Mouse (Mus musculus): ENCODE measurements at regions not wholly inside any gene's neighbourhood (a gene's known extent, or its start where the extent isn't known, plus 50 kb on each side); places are given as distances from the start of the nearest gene placed in this dataset.

DNA sequence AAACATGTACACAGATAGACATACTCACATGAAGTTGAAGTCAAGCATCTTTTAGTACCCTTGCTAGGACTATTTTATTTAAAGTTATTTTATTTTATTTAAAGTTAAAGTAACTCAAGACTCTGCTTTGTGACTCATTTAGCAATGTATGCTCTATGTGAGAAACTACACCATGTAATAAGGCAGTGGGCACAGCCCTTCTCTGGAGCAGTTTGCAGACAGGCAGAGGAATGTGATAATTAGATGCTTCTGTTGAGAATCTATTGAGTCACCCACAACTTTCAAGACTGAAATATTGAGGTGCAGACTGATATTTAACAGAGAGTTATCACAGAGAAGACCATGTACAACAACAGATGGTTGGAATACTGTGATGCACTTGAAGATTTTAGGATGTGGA lies 825.2 kb upstream of the Cntn5 start:
- no peaks in the 10 kb centered on the region for H3K36me3 ChIP-seq
- H3K4me2 ChIP-seq (replicated peaks): no peak overlapping the region
- no peak overlapping the region for H3K27ac ChIP-seq
- no peak overlapping the region for H3K4me3 ChIP-seq
- H3K4me1 ChIP-seq: no peaks in the 10 kb centered on the region
- ATAC-seq (ENCODE audit: low FRiP score, low read depth): no peak
- no peaks in the 10 kb centered on the region for H3K9me3 ChIP-seq
- H3K9ac ChIP-seq: no peak overlapping the region
- H3K27me3 ChIP-seq: no peaks in the 10 kb centered on the region

DNA sequence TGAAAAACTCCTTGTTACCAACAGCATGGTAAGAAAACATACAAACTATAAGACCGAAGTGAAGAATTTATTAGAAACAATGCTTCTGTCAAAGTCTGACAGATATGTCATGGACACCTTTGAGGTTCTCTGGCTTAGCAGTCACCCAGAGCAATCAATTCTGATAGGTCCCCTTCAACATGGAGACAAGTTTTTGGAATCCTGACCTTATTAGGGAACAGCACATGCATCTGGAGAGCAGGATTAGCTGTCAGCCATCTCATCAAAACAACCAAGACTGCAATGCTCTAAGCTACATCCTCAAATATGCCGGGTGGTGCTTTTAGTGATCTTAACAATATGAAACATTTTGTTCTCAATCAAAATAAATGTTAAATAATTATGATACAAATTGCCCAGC lies 817.2 kb upstream of the Cntn5 start:
- Histone ChIP-seq H3K36me3 (no peaks in the 10 kb centered on the region), H3K4me3 (no peak overlapping the region), H3K4me1 (no peaks in the 10 kb centered on the region), H3K27me3 (no peaks in the 10 kb centered on the region), H3K27ac (no peak overlapping the region), H3K9ac (no peak overlapping the region), H3K9me3 (no peaks in the 10 kb centered on the region), H3K4me2 (replicated peaks) (no peak overlapping the region)
- ATAC-seq (ENCODE audit: low FRiP score, low read depth): no peak
- WGBS: 86% methylated on average over 2 of the region's 2 CpGs

DNA sequence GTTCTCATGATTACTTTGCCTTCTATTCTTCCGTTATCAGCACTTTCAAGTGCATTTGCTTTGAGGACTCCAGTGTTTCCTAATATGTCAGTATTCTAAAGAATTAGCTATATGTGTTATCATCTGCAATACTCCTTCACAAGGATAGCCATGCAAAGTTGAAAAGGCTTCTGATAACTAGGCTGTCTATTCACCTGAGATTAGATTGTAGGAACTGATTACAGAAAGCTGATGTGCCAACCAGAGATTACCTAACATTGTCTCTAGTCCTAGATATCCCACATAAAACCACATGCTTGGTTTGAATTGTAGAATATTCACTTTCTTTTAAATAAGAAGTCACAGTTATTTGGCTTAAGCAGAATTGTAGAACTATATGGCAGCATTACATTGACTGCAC lies 800.1 kb upstream of the Cntn5 start:
- no peak overlapping the region for H3K4me3 ChIP-seq
- no peaks in the 10 kb centered on the region for H3K9me3 ChIP-seq
- H3K9ac ChIP-seq: no peak overlapping the region
- H3K27ac ChIP-seq: no peak overlapping the region
- no peaks in the 10 kb centered on the region for H3K36me3 ChIP-seq
- no peak overlapping the region for H3K4me2 ChIP-seq (replicated peaks)
- H3K4me1 ChIP-seq: no peaks in the 10 kb centered on the region
- ATAC-seq (ENCODE audit: low FRiP score, low read depth): no peak
- no peaks in the 10 kb centered on the region for H3K27me3 ChIP-seq
- WGBS: 84% methylated on average over 1 of the region's 1 CpGs

DNA sequence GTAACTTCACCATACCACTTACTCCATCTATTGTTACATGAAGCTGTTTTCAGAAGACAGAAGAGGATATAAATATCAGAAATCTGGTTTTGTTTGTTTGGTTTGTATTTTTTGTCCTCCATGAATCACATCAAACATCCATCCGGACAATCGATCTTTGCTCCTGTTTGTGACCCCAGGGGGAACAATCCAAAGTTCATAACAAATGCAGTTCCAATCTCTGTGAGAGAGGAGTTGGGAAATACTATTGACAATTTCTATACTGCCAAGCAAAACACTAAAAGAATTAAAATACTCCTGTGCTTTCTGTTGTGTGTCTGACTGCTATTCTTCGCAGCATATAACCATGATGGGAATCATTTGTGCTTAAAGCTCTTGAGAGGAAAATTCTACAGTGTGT lies 798.6 kb upstream of the Cntn5 start:
- WGBS: 88% methylated on average over 3 of the region's 3 CpGs
- Histone ChIP-seq H3K4me3 (no peak overlapping the region), H3K9ac (no peak overlapping the region), H3K36me3 (no peaks in the 10 kb centered on the region), H3K4me2 (replicated peaks) (no peak overlapping the region), H3K4me1 (no peaks in the 10 kb centered on the region), H3K27ac (no peak overlapping the region), H3K27me3 (no peaks in the 10 kb centered on the region), H3K9me3 (no peaks in the 10 kb centered on the region)
- ATAC-seq (ENCODE audit: low FRiP score, low read depth): no peak

DNA sequence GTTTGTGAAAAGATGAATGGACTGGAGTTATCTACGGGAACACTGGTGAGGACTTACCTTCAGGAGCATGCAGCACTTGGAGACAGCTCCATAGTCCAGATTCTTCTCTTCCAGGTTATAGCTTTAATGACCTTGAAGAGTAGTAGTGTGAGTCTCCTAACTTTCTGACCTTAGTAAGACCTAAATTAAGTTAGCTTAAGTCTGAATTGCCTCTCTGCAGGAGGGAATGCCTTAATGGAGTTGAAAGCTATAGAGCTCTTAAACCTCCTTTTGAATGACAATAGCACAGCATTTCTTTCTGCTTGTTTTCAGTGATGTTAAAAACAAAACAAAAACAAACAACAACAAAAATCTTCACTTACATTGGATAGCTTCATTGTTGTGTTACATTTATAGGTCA lies 788.9 kb upstream of the Cntn5 start:
- Histone ChIP-seq H3K9ac (no peak overlapping the region), H3K9me3 (no peaks in the 10 kb centered on the region), H3K4me3 (no peak overlapping the region), H3K27ac (no peak overlapping the region), H3K4me2 (replicated peaks) (no peak overlapping the region), H3K4me1 (no peaks in the 10 kb centered on the region), H3K27me3 (no peaks in the 10 kb centered on the region), H3K36me3 (no peaks in the 10 kb centered on the region)
- WGBS: 84% methylated on average over 1 of the region's 1 CpGs
- ATAC-seq (ENCODE audit: low FRiP score, low read depth): no peak

DNA sequence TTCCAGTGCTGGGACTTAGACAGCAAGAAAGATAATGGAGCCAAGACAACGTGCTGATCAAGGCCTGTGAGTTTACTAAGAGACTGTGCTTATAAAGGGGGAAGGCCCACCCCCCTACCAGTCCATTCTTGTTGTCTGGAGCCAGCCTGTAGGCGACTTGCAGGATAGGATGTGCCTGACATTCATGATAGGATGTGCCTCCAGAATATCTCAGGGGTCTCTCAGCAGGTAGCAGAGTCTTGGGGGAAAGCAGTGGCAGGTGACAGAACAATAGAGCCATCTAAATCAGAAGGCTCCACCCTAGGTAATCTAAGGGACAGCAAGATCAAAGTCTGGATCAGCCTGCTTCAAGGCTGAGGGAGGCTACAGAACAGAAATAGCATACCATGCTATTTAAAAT lies 782.5 kb upstream of the Cntn5 start:
- no peak overlapping the region for H3K4me3 ChIP-seq
- no peak for ATAC-seq (ENCODE audit: low FRiP score, low read depth)
- H3K9me3 ChIP-seq: no peaks in the 10 kb centered on the region
- WGBS: 37% methylated on average over 2 of the region's 2 CpGs
- H3K27ac ChIP-seq: no peak overlapping the region
- no peak overlapping the region for H3K9ac ChIP-seq
- H3K36me3 ChIP-seq: no peaks in the 10 kb centered on the region
- no peaks in the 10 kb centered on the region for H3K27me3 ChIP-seq
- no peak overlapping the region for H3K4me2 ChIP-seq (replicated peaks)
- H3K4me1 ChIP-seq: no peaks in the 10 kb centered on the region

DNA sequence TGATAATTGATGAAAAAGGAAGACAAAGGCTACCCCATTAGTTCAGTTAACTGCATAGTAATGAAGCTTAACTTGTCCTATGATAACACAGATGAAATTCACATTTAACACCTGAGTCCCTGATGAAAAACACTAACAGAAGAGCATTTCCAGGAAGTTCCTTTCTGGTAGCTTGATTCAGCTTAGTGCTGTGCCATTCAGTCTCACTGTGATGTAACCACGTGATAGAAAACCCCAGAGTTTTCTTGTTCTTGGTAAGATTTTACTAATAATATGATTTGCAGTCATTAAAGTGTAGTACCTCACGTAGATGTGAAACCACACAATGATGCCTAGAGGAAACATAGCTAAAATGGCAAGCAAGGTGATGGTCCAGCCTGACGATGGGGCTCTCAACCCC lies 767.4 kb upstream of the Cntn5 start:
- no peak for ATAC-seq (ENCODE audit: low FRiP score, low read depth)
- Histone ChIP-seq H3K4me2 (replicated peaks) (no peak overlapping the region), H3K4me3 (no peak overlapping the region), H3K36me3 (no peaks in the 10 kb centered on the region), H3K9me3 (no peaks in the 10 kb centered on the region), H3K27me3 (no peaks in the 10 kb centered on the region), H3K4me1 (no peaks in the 10 kb centered on the region), H3K9ac (no peak overlapping the region), H3K27ac (no peak overlapping the region)
- WGBS: 80% methylated on average over 3 of the region's 3 CpGs

DNA sequence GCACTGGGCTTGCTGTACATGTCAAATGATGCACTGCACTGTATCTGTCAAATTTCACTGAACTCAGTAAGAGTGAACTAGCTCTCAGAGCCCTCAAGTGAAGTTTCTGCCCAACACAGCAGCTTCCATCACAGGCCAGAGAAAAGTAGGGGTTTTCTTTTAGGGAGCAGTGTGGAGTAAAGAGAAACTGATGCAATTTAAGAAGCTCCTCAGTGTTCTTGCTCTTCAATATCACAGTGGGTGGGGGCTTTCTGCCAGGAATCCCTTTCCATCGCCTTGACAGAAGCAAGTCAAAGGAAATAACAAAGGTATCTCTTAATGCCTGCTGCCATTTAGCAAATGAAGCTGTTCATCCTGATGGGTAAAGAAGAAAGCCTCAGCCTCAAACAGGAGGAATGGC lies 766.7 kb upstream of the Cntn5 start:
- Histone ChIP-seq H3K27me3 (no peaks in the 10 kb centered on the region), H3K36me3 (no peaks in the 10 kb centered on the region), H3K4me1 (no peaks in the 10 kb centered on the region), H3K4me3 (no peak overlapping the region), H3K27ac (no peak overlapping the region), H3K4me2 (replicated peaks) (no peak overlapping the region), H3K9me3 (no peaks in the 10 kb centered on the region), H3K9ac (no peak overlapping the region)
- ATAC-seq (ENCODE audit: low FRiP score, low read depth): no peak
- 23% methylated on average over 1 of the region's 1 CpGs for WGBS

DNA sequence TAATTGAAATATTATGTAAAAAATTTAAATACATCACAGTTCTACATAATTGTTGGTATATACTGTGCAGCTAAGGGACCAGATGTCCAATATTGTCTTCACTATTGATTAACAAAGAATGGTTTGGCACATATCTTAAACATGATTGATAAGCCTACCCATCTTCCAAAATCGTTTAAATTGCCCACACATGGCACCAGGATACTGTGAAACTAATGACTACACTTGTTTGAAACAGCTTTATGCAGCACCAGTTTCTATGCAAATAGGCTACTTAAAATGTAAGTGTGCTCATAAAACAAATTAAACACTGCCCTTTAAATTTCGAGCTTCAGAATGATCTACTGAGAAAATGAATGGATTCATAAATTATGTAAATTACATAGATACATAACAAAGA lies 724.9 kb upstream of the Cntn5 start:
- no peak for ATAC-seq (ENCODE audit: low FRiP score, low read depth)
- H3K4me1 ChIP-seq: no peaks in the 10 kb centered on the region
- 65% methylated on average over 2 of the region's 2 CpGs for WGBS
- no peaks in the 10 kb centered on the region for H3K9me3 ChIP-seq
- no peak overlapping the region for H3K27ac ChIP-seq
- no peaks in the 10 kb centered on the region for H3K36me3 ChIP-seq
- no peak overlapping the region for H3K4me3 ChIP-seq
- H3K9ac ChIP-seq: no peak overlapping the region
- H3K27me3 ChIP-seq: no peaks in the 10 kb centered on the region
- H3K4me2 ChIP-seq (replicated peaks): no peak overlapping the region

DNA sequence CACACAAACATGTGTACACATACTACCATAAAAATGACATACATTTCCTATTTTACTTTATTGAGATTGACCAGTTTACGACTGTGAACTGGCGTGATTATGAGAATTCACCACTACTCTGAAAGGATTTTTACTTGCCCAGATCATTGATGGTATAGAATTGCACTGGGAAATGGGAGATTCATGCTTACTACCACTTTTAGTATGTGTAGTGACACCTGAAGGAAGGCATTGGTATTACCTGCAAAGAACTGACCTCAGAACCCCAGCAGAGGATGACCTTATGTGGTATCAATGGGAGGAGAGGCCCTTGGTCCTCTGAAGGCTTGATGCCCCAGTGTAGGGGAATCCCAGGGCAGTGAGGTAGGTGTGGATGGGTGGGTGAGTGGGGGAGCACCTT lies 699.8 kb upstream of the Cntn5 start:
- H3K4me1 ChIP-seq: no peaks in the 10 kb centered on the region
- WGBS: 77% methylated on average over 2 of the region's 2 CpGs
- no peak overlapping the region for H3K27ac ChIP-seq
- no peak for ATAC-seq (ENCODE audit: low FRiP score, low read depth)
- no peak overlapping the region for H3K4me2 ChIP-seq (replicated peaks)
- H3K36me3 ChIP-seq: no peaks in the 10 kb centered on the region
- no peak overlapping the region for H3K9ac ChIP-seq
- no peaks in the 10 kb centered on the region for H3K9me3 ChIP-seq
- H3K27me3 ChIP-seq: no peaks in the 10 kb centered on the region
- H3K4me3 ChIP-seq: no peak overlapping the region

DNA sequence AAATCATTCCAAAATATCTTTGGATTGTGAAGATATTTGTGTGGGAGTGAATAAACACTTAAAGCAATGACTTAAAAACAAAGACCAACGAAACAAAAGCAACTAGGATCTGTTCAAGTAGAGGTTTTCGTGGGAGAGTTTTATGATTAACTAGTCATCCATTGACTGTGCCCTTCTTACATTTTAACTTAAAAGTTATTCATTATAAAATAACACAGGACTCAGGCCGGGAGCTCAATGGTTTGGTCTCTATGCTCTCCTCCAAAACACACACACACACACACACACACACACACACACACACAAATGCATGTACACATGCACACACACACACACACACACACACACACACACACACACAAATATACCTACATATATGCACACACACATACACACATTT lies 699.3 kb upstream of the Cntn5 start:
- Histone ChIP-seq H3K9me3 (no peaks in the 10 kb centered on the region), H3K9ac (no peak overlapping the region), H3K4me2 (replicated peaks) (no peak overlapping the region), H3K4me1 (no peaks in the 10 kb centered on the region), H3K4me3 (no peak overlapping the region), H3K27me3 (no peaks in the 10 kb centered on the region), H3K36me3 (no peaks in the 10 kb centered on the region), H3K27ac (no peak overlapping the region)
- ATAC-seq (ENCODE audit: low FRiP score, low read depth): no peak
- 85% methylated on average over 3 of the region's 3 CpGs for WGBS

DNA sequence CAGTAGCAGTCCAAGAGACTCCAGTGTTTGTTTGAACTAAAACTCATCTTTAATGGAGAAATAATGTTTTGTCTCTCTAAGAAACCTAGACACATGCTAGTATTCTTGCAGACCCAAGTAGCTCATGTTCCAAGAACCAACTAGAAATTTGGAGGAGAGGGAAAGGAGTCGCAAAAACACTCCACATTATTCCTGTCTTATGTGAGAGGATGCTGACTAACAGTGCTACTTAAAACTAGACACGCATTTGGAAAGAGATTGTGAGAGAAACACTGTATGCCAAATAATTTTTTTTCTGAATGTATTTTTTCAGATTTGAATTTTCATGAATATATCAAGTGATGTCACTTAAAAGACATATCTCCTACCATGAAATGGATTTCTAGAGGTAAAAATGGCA lies 698.3 kb upstream of the Cntn5 start:
- Histone ChIP-seq H3K4me2 (replicated peaks) (no peak overlapping the region), H3K9me3 (no peaks in the 10 kb centered on the region), H3K36me3 (no peaks in the 10 kb centered on the region), H3K27ac (no peak overlapping the region), H3K27me3 (no peaks in the 10 kb centered on the region), H3K4me3 (no peak overlapping the region), H3K9ac (no peak overlapping the region), H3K4me1 (no peaks in the 10 kb centered on the region)
- ATAC-seq (ENCODE audit: low FRiP score, low read depth): no peak
- WGBS: 88% methylated on average over 2 of the region's 2 CpGs

DNA sequence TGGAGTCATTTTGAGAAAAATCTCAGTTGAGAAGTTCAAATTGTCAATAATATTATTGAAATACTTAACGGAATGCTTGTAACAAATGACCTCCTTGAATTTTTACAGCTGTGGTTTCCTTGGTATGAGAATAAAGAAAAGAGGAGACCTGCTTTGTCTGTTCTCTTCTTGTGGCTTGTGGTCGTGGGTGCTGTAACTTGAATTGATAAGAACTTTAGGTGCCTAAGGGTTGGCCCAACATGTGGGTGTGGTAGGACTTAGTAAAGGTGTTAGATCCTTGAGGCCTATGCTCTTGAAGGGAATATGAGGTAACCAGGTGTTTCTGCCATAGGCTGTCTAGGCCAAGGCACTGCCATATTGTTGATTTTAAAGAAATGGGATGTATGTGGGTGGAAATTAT lies 674.4 kb upstream of the Cntn5 start:
- no peaks in the 10 kb centered on the region for H3K9me3 ChIP-seq
- no peaks in the 10 kb centered on the region for H3K36me3 ChIP-seq
- H3K27me3 ChIP-seq: no peaks in the 10 kb centered on the region
- H3K27ac ChIP-seq: no peak overlapping the region
- ATAC-seq (ENCODE audit: low FRiP score, low read depth): no peak
- no peak overlapping the region for H3K9ac ChIP-seq
- no peak overlapping the region for H3K4me3 ChIP-seq
- H3K4me1 ChIP-seq: no peaks in the 10 kb centered on the region
- no peak overlapping the region for H3K4me2 ChIP-seq (replicated peaks)
- 79% methylated on average over 2 of the region's 2 CpGs for WGBS

DNA sequence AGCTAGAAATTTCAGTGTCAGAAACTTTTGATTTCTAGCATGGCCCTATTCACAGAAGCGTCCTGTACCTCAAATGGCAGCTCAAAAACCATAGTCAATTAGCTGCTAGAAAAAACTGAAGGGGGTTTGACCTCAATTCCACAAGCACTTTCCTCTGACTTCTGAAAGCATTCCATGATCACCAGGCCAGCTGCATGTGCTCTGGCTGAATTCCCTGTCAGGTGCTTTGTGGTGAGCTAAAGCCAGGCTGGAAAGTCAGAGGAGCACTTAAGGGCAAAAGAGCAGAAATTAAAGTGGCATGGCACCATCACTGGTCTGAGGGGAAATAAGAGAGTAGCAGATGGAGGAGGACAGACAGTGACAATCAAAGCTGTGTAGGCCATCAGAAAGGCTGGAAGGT lies 658.3 kb upstream of the Cntn5 start:
- H3K4me1 ChIP-seq: no peaks in the 10 kb centered on the region
- H3K27me3 ChIP-seq: no peaks in the 10 kb centered on the region
- no peaks in the 10 kb centered on the region for H3K9me3 ChIP-seq
- no peak overlapping the region for H3K27ac ChIP-seq
- no peak overlapping the region for H3K4me2 ChIP-seq (replicated peaks)
- H3K4me3 ChIP-seq: no peak overlapping the region
- WGBS: 56% methylated on average over 1 of the region's 1 CpGs
- H3K9ac ChIP-seq: no peak overlapping the region
- no peaks in the 10 kb centered on the region for H3K36me3 ChIP-seq
- no peak for ATAC-seq (ENCODE audit: low FRiP score, low read depth)

Data from limb, embryonic 13.5 days (tissue).